Mouse (Mus musculus): ENCODE data around the gene Heatr4.

DNA sequence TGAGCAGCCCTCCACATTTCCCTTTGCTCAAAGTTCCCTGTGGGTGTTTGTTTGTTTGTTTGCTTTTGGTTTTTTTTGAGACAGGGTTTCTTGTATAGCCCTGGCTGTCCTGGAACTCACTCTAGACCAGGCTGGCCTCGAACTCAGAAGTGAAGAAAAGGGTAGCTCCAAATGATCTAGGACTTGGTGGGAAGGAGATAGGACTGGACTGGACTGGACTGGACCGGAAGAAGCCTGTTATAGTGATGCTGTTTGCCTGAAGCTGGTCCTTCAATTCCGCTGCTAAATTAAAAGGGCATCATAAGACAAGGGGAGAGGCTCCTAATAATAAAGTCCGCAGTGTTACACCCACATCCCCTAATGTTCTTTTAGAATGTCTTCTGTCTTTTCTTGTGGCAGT lies 3.8 kb upstream of the Heatr4 start:
- TF ChIP-seq FLI1 (IDR thresholded peaks at IDR 0.05; ENCODE audit: low read length) = no peak
- no peak for TF ChIP-seq GATA1 (IDR thresholded peaks at IDR 0.05; ENCODE audit: borderline replicate concordance, low read length)

Data from megakaryocyte, embryonic 14.5 days (primary cell).